Mouse (Mus musculus) neural tube, embryonic 14.5 days (tissue): ENCODE data around the gene Irgm1. TPM values are rescaled to one million over a fixed set of nuclear protein-coding genes. Genes with fewer than 3 reads are reported as not detected.

Experiments
- ATAC-seq: fragments of 200-750 bp; cut with Nextera tagmentation; 2 replicates; pipeline ENCODE4 v1.8.0; 2017; ENCODE audit warnings: low read depth, mild to moderate bottlenecking, moderate TSS enrichment, moderate library complexity
- H3K27ac ChIP-seq: fragments of 300-500 bp; sonication (generic); 2 replicates; pipeline ENCODE4 v1.5.1; 2014; ENCODE audit warnings: low read depth, mild to moderate bottlenecking, control low read depth, low read length, moderate library complexity, mixed read lengths
- H3K27me3 ChIP-seq: fragments of 300-500 bp; sonication (generic); 2 replicates; pipeline ENCODE4 v1.6.1; 2014; ENCODE audit warnings: low read length; ENCODE audit not compliant: control insufficient read depth, insufficient read depth
- H3K36me3 ChIP-seq: fragments of 300-500 bp; sonication (generic); 2 replicates; pipeline ENCODE4 v1.6.1; 2014; ENCODE audit warnings: low read length, mixed read lengths; ENCODE audit not compliant: control insufficient read depth, insufficient read depth
- H3K4me1 ChIP-seq: fragments of 300-500 bp; sonication (generic); 2 replicates; pipeline ENCODE4 v1.6.1; 2014; ENCODE audit warnings: low read length; ENCODE audit not compliant: control insufficient read depth, insufficient read depth
- H3K4me2 ChIP-seq: fragments of 300-500 bp; sonication (generic); 2 replicates; pipeline ENCODE4 v1.6.1; 2014; ENCODE audit warnings: mild to moderate bottlenecking, low read depth, low read length, control low read depth
- H3K4me3 ChIP-seq: fragments of 300-500 bp; sonication (generic); 2 replicates; pipeline ENCODE4 v1.5.1; 2014; ENCODE audit warnings: low read depth, low read length, control low read depth, mixed read lengths
- H3K9ac ChIP-seq: fragments of 300-500 bp; sonication (generic); replicated peaks from 2 replicates; pipeline ENCODE4 v1.6.1; 2014; ENCODE audit warnings: low read depth, mild to moderate bottlenecking, control low read depth, low read length, mixed read lengths
- H3K9me3 ChIP-seq: fragments of 300-500 bp; sonication (generic); 2 replicates; pipeline ENCODE4 v1.6.1; 2016; ENCODE audit warnings: low read length; ENCODE audit not compliant: control insufficient read depth
- WGBS: fragments of 180-500 bp; shearing (Covaris S2); extraction: QIAGEN DNeasy Blood & Tissue Kit; methylation state at CpG from one replicate; pipeline ENCODE4 v1.1.7; 2014; 5-methylcytosine and 5-hydroxymethylcytosine counted together
- polyA plus RNA-seq: library from polyadenylated mRNA; unstranded; fragments of >200 nt; fragmentation: Nextera tagmentation; extraction: Ambion mirVana; gene quantifications from 2 replicates; pipeline ENCODE4 v1.2.1, GENCODE M21; 2014

Gene Irgm1
- polyA plus RNA-seq, 1 experiment from 2014 or later: 3.1 TPM

- no peak overlapping the region for H3K9ac ChIP-seq
- H3K27ac ChIP-seq: no peak overlapping the region
- H3K4me2 ChIP-seq: no peak overlapping the region
- WGBS: 81% methylated on average over 7 of the region's 7 CpGs
- peaks cover 16% of the 10 kb centered on the region for H3K4me1 ChIP-seq
- H3K4me3 ChIP-seq: no peak overlapping the region
- H3K9me3 ChIP-seq: no peaks in the 10 kb centered on the region
- ATAC-seq: no peak
- H3K27me3 ChIP-seq: no peaks in the 10 kb centered on the region
- no peaks in the 10 kb centered on the region for H3K36me3 ChIP-seq
Measured at GRCm38 (mm10) chr11:48819614-48820307, 51.7 kb downstream of the Irgm1 start.

GRCm38 (mm10) chr11:48818346-48818745 is 53.1 kb downstream of the Irgm1 start:
- H3K27ac ChIP-seq: no peak overlapping the region
- H3K27me3 ChIP-seq: no peaks in the 10 kb centered on the region
- H3K4me2 ChIP-seq: peak overlapping the region; percentile 72
- WGBS: under 1% methylated on average over 16 of the region's 16 CpGs
- H3K9ac ChIP-seq: no peak overlapping the region
- peak overlapping the region; percentile 52 for H3K4me3 ChIP-seq
- H3K9me3 ChIP-seq: no peaks in the 10 kb centered on the region
- ATAC-seq: 0 out of 2 replicates have a peak, but pooled peaks have one; percentile 2
- peaks cover 20% of the 10 kb centered on the region for H3K4me1 ChIP-seq
- H3K36me3 ChIP-seq: no peaks in the 10 kb centered on the region

GRCm38 (mm10) chr11:48817794-48818193 is 53.7 kb downstream of the Irgm1 start:
- Histone ChIP-seq H3K9ac (peak overlapping the region; percentile 50), H3K27ac (peak overlapping the region; percentile 90), H3K4me1 (peaks cover 20% of the 10 kb centered on the region), H3K27me3 (no peaks in the 10 kb centered on the region), H3K36me3 (no peaks in the 10 kb centered on the region), H3K9me3 (no peaks in the 10 kb centered on the region), H3K4me3 (peak overlapping the region; percentile 52), H3K4me2 (peak overlapping the region; percentile 72)
- no peak for ATAC-seq
- 3% methylated on average over 9 of the region's 9 CpGs for WGBS

GRCm38 (mm10) chr11:48816800-48817665 is 54.5 kb downstream of the Irgm1 start, which contains the start of gene Trim41:
TSS of gene Trim41 (minus strand) at chr11:48817353.
- 0% methylated on average over 65 of the region's 77 CpGs for WGBS
- H3K27ac ChIP-seq: peak within 1 kb of the TSS; percentile 90
- H3K27me3 ChIP-seq: no peaks in the 10 kb centered on the region
- H3K36me3 ChIP-seq: no peaks in the 10 kb centered on the region
- peaks cover 20% of the 10 kb centered on the region for H3K4me1 ChIP-seq
- peak; percentile 97 for ATAC-seq
- peak within 1 kb of the TSS; percentile 76 for H3K4me2 ChIP-seq
- H3K9me3 ChIP-seq: no peaks in the 10 kb centered on the region
- peak within 1 kb of the TSS; percentile 52 for H3K4me3 ChIP-seq
- H3K9ac ChIP-seq: peak within 1 kb of the TSS; percentile 86

GRCm38 (mm10) chr11:48816281-48816781 is 55.2 kb downstream of the Irgm1 start:
- Histone ChIP-seq H3K36me3 (peaks cover 5% of the 10 kb centered on the region; the same call in 1 of the 2 replicates), H3K9me3 (no peaks in the 10 kb centered on the region), H3K4me2 (peak overlapping the region; percentile 76), H3K9ac (peak overlapping the region; percentile 86), H3K27me3 (no peaks in the 10 kb centered on the region), H3K4me3 (peak overlapping the region; percentile 52), H3K4me1 (peaks cover 20% of the 10 kb centered on the region), H3K27ac (peak overlapping the region; percentile 90)
- WGBS: 3% methylated on average over 21 of the region's 23 CpGs
- peak; percentile 64 for ATAC-seq

GRCm38 (mm10) chr11:48815851-48816250 is 55.6 kb downstream of the Irgm1 start:
- Histone ChIP-seq H3K36me3 (peaks cover 5% of the 10 kb centered on the region; the same call in 1 of the 2 replicates), H3K9ac (peak overlapping the region; percentile 86), H3K27ac (no peak overlapping the region), H3K4me1 (peaks cover 20% of the 10 kb centered on the region), H3K27me3 (no peaks in the 10 kb centered on the region), H3K4me2 (peak overlapping the region; percentile 76), H3K4me3 (peak overlapping the region; percentile 52), H3K9me3 (no peaks in the 10 kb centered on the region)
- 79% methylated on average over 16 of the region's 16 CpGs for WGBS
- ATAC-seq: no peak

- Histone ChIP-seq H3K36me3 (peaks cover 5% of the 10 kb centered on the region), H3K4me3 (no peak overlapping the region), H3K27me3 (no peaks in the 10 kb centered on the region), H3K4me1 (peaks cover 20% of the 10 kb centered on the region), H3K9ac (no peak overlapping the region), H3K9me3 (no peaks in the 10 kb centered on the region), H3K4me2 (no peak overlapping the region), H3K27ac (no peak overlapping the region)
- no peak for ATAC-seq
Measured at GRCm38 (mm10) chr11:48813782-48814181, 57.7 kb downstream of the Irgm1 start.
